Mouse (Mus musculus): Measurements from ENCODE around the gene Txnrd2. TPM values are rescaled to one million over a fixed set of nuclear protein-coding genes. Genes with fewer than 3 reads are reported as not detected.

Txnrd2 gene
- polyA plus RNA-seq, 1 experiment: 19.4 TPM

GRCm38 (mm10) chr16:18471976-18472375, 45.8 kb downstream of the Txnrd2 start:
- TF ChIP-seq CTCF (IDR thresholded peaks at IDR 0.05; ENCODE audit: insufficient read depth, low read length) (no peak), POLR2A (IDR thresholded peaks at IDR 0.05; ENCODE audit: borderline replicate concordance, extremely low read depth, low read depth, low read length) (no peak)
- 89% methylated on average over 6 of the region's 6 CpGs for WGBS

GRCm38 (mm10) chr16:18472416-18472815, 46.2 kb downstream of the Txnrd2 start:
- WGBS: 83% methylated on average over 4 of the region's 4 CpGs
- TF ChIP-seq POLR2A (IDR thresholded peaks at IDR 0.05; ENCODE audit: borderline replicate concordance, extremely low read depth, low read depth, low read length) (no peak), CTCF (IDR thresholded peaks at IDR 0.05; ENCODE audit: insufficient read depth, low read length) (no peak)
- no peak for DNase-seq
- H3K4me1 ChIP-seq (ENCODE audit: control insufficient read depth, insufficient read depth, low read length): no peaks in the 10 kb centered on the region
- H3K4me3 ChIP-seq (replicated peaks; ENCODE audit: extremely low read depth, low read depth, low read length): no peak overlapping the region

More at GRCm38 (mm10) chr16:18471976-18472375, 45.8 kb downstream of the Txnrd2 start:
- Histone ChIP-seq H3K4me1 (ENCODE audit: control insufficient read depth, insufficient read depth, low read length) (no peaks in the 10 kb centered on the region), H3K4me3 (replicated peaks; ENCODE audit: extremely low read depth, low read depth, low read length) (no peak overlapping the region)
- DNase-seq: no peak

- WGBS: 85% methylated on average over 8 of the region's 8 CpGs
- H3K4me3 ChIP-seq (replicated peaks; ENCODE audit: extremely low read depth, low read depth, low read length): no peak overlapping the region
- no peak for DNase-seq
- no peaks in the 10 kb centered on the region for H3K4me1 ChIP-seq (ENCODE audit: control insufficient read depth, insufficient read depth, low read length)
- no peak for TF ChIP-seq POLR2A (IDR thresholded peaks at IDR 0.05; ENCODE audit: borderline replicate concordance, extremely low read depth, low read depth, low read length)
- TF ChIP-seq CTCF (IDR thresholded peaks at IDR 0.05; ENCODE audit: insufficient read depth, low read length): no peak
These were observed 46.8 kb downstream of the Txnrd2 start for GRCm38 (mm10) chr16:18472976-18473375.

- TF ChIP-seq POLR2A (IDR thresholded peaks at IDR 0.05; ENCODE audit: borderline replicate concordance, extremely low read depth, low read depth, low read length): no peak
- Histone ChIP-seq H3K4me1 (ENCODE audit: control insufficient read depth, insufficient read depth, low read length) (no peaks in the 10 kb centered on the region), H3K4me3 (replicated peaks; ENCODE audit: extremely low read depth, low read depth, low read length) (no peak overlapping the region)
- 69% methylated on average over 2 of the region's 2 CpGs for WGBS
- no peak for DNase-seq
These were observed 47.8 kb downstream of the Txnrd2 start for GRCm38 (mm10) chr16:18474021-18474420.

DNA sequence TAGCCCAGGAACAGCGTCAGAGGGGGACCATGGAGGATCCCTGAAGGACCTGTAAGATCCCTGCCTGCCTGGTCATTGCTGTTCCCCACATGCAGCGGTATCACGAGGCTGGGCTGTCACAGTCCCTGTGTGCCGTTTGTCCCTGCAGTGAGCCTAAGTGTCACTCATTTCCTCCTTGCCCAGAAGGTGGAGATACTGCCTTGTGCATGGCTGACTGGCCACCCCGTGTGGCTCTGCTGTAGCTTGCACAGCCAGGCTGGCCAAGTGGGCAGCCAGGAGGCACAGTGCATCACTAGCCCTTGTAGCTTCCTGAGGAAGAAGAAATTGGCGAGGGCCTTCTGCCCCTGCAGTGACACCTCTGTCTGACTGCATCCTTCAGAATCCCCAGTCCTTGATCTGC, 51.8 kb downstream of the Txnrd2 start:
- no peak for DNase-seq
- 64% methylated on average over 6 of the region's 6 CpGs for WGBS
- TF ChIP-seq POLR2A (IDR thresholded peaks at IDR 0.05; ENCODE audit: borderline replicate concordance, extremely low read depth, low read depth, low read length): no peak
- 0 out of 2 replicates have a peak, but pooled peaks have one; percentile 11 for TF ChIP-seq CTCF (IDR thresholded peaks at IDR 0.05; ENCODE audit: insufficient read depth, low read length)
- Histone ChIP-seq H3K4me3 (replicated peaks; ENCODE audit: extremely low read depth, low read depth, low read length) (no peak overlapping the region), H3K4me1 (ENCODE audit: control insufficient read depth, insufficient read depth, low read length) (peaks cover 2% of the 10 kb centered on the region; the same call in 1 of the 2 replicates)

DNA sequence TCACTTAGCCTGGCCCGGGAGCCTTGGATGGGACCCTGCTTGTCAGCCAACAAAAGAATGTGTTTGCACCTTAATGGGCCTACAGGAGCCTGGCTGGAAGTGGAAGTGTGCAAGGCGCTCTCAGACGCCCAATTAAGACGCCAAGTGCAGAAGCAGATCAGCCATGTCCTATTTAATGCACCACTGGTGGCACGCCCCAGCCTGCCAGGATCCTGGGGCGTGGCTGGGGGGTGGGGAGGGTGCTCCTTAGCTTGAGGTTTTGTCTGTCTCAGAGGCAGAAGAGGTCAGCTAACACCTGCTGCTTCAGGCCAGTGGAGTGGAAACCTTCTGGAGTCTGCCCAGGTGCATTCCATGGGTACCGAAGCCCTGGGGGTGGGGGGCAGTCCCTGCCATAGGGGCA, 53.5 kb downstream of the Txnrd2 start:
- no peak overlapping the region for H3K4me3 ChIP-seq (replicated peaks; ENCODE audit: extremely low read depth, low read depth, low read length)
- no peak for DNase-seq
- 68% methylated on average over 7 of the region's 7 CpGs for WGBS
- TF ChIP-seq POLR2A (IDR thresholded peaks at IDR 0.05; ENCODE audit: borderline replicate concordance, extremely low read depth, low read depth, low read length): no peak
- TF ChIP-seq CTCF (IDR thresholded peaks at IDR 0.05; ENCODE audit: insufficient read depth, low read length): no peak
- H3K4me1 ChIP-seq (ENCODE audit: control insufficient read depth, insufficient read depth, low read length): peaks cover 2% of the 10 kb centered on the region; the same call in 1 of the 2 replicates

DNA sequence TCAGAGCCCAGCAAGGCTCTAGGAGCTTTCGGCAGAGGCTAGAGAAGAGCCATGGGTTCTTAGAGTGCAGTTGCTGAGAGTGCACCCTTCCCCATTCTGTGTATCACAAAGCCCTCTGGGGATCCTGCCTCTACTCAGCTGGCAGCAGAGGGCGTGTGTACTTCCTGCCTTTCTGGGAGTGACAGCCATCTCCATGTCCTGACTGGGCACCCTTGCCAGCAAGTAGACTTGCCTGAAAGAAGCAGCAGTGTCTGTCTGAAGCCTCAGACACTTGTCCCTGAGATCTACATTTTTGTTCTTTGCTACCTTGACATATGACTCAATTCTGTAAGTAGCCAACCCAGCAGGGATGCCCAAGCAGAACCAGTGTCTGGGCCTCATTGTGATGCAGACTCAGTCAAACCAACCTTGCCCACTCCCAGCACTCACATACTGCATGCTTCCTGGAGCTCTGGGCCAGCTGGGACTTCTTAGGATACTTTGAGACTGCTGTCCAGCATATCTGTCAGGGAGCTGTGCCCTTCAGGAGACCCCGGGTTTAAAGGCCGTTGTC, 54.8 kb downstream of the Txnrd2 start:
- no peak for DNase-seq
- 58% methylated on average over 4 of the region's 4 CpGs for WGBS
- no peak for TF ChIP-seq POLR2A (IDR thresholded peaks at IDR 0.05; ENCODE audit: borderline replicate concordance, extremely low read depth, low read depth, low read length)
- TF ChIP-seq CTCF (IDR thresholded peaks at IDR 0.05; ENCODE audit: insufficient read depth, low read length): peak; percentile 27; the same call in 1 of the 2 replicates
- Histone ChIP-seq H3K4me3 (replicated peaks; ENCODE audit: extremely low read depth, low read depth, low read length) (no peak overlapping the region), H3K4me1 (ENCODE audit: control insufficient read depth, insufficient read depth, low read length) (peaks cover 2% of the 10 kb centered on the region; the same call in 1 of the 2 replicates)

DNA sequence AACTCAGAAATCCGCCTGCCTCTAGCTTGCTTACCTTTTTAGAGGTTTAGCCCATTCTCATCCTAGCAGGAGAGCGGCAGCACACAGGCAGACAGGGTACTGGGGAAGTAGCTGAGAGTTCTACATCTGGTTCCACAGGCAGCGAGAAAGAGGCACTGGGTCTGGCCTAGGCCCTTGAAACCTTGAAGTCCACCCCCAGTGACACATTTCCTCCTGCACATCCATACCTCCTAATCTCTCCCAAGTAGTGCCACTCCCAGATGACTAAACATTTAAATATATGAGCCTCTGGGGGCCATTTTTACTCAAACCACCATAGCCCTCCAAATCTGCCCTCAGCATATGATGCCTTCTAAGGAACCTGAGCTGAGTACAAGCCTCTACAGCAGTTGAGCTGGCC, 56.2 kb downstream of the Txnrd2 start:
- 91% methylated on average over 3 of the region's 3 CpGs for WGBS
- H3K4me1 ChIP-seq (ENCODE audit: control insufficient read depth, insufficient read depth, low read length): peaks cover 2% of the 10 kb centered on the region; the same call in 1 of the 2 replicates
- H3K4me3 ChIP-seq (replicated peaks; ENCODE audit: extremely low read depth, low read depth, low read length): no peak overlapping the region
- TF ChIP-seq CTCF (IDR thresholded peaks at IDR 0.05; ENCODE audit: insufficient read depth, low read length) (no peak), POLR2A (IDR thresholded peaks at IDR 0.05; ENCODE audit: borderline replicate concordance, extremely low read depth, low read depth, low read length) (no peak)
- no peak for DNase-seq

GRCm38 (mm10) chr16:18483839-18484238, 57.7 kb downstream of the Txnrd2 start:
- Histone ChIP-seq H3K4me3 (replicated peaks; ENCODE audit: extremely low read depth, low read depth, low read length) (no peak overlapping the region), H3K4me1 (ENCODE audit: control insufficient read depth, insufficient read depth, low read length) (peaks cover 2% of the 10 kb centered on the region; the same call in 1 of the 2 replicates)
- 84% methylated on average over 5 of the region's 5 CpGs for WGBS
- TF ChIP-seq POLR2A (IDR thresholded peaks at IDR 0.05; ENCODE audit: borderline replicate concordance, extremely low read depth, low read depth, low read length) (no peak), CTCF (IDR thresholded peaks at IDR 0.05; ENCODE audit: insufficient read depth, low read length) (no peak)
- no peak for DNase-seq

DNA sequence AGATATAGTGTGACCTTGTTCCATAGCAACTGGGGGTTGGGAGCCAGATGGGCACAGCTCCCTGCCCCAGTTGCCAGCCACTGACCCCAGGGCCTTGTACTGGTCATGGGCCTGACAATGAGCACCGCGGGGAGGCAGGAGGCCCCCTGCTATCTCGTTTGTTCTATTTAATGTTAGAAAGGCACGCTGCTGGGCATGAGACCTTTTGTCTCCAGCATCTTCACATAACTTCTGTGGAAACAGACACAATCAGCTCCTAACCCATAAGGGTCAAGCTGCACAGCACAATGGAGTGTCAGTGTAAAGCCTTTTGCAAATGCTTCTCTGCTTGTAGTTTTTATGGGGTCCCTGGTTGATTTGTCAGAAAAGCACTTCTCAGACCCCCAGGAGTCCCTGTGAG, 58.2 kb downstream of the Txnrd2 start:
- 64% methylated on average over 4 of the region's 4 CpGs for WGBS
- no peak for TF ChIP-seq CTCF (IDR thresholded peaks at IDR 0.05; ENCODE audit: insufficient read depth, low read length)
- no peak for TF ChIP-seq POLR2A (IDR thresholded peaks at IDR 0.05; ENCODE audit: borderline replicate concordance, extremely low read depth, low read depth, low read length)
- no peak for DNase-seq
- Histone ChIP-seq H3K4me3 (replicated peaks; ENCODE audit: extremely low read depth, low read depth, low read length) (no peak overlapping the region), H3K4me1 (ENCODE audit: control insufficient read depth, insufficient read depth, low read length) (peaks cover 2% of the 10 kb centered on the region; the same call in 1 of the 2 replicates)

Data from lung, adult 2 months (tissue).